In genomic region chr3:137969951-137970350, GRCm38 (mm10) we compare ENCODE assay signal across 8 mouse cellular contexts. TPM values are rescaled to one million over a fixed set of nuclear protein-coding genes. Genes with fewer than 3 reads are reported as not detected.
DNase-seq lines count a peak whose midpoint lies in the region; ATAC-seq lines count a peak whose summit lies in the region.

No protein-coding gene starts in this region.

- H3K4me1 ChIP-seq in limb, embryonic 11.5 days (ENCODE audit: control insufficient read depth, insufficient read depth, low read length), result no peaks in the 10 kb centered on the region
- no peaks in the 10 kb centered on the region for H3K4me1 ChIP-seq in neural tube, embryonic 15.5 days

- no peaks in the 10 kb centered on the region for H3K36me3 ChIP-seq in limb, embryonic 11.5 days (ENCODE audit: control insufficient read depth, insufficient read depth, low read length)
- H3K36me3 ChIP-seq in neural tube, embryonic 15.5 days, result no peaks in the 10 kb centered on the region

- no peaks in the 10 kb centered on the region for H3K9me3 ChIP-seq in limb, embryonic 11.5 days (ENCODE audit: control insufficient read depth, low read length)
- H3K9me3 ChIP-seq in neural tube, embryonic 15.5 days (replicated peaks), result no peaks in the 10 kb centered on the region

- no peak for ATAC-seq in limb, embryonic 11.5 days (ENCODE audit: insufficient number of reproducible peaks, low FRiP score, low TSS enrichment, low read depth)
- ATAC-seq in neural tube, embryonic 15.5 days (ENCODE audit: low FRiP score), result no peak
- no peak for ATAC-seq in inflammation-experienced regulatory T-cells, adult 6 months

- no peaks in the 10 kb centered on the region for H3K27me3 ChIP-seq in limb, embryonic 11.5 days (ENCODE audit: control insufficient read depth, insufficient read depth, low read length)
- no peaks in the 10 kb centered on the region for H3K27me3 ChIP-seq in neural tube, embryonic 15.5 days (replicated peaks)

- H3K27ac ChIP-seq in limb, embryonic 11.5 days (replicated peaks; ENCODE audit: low read depth, low read length), result no peak overlapping the region
- H3K27ac ChIP-seq in neural tube, embryonic 15.5 days (replicated peaks), result no peak overlapping the region

- no peak overlapping the region for H3K4me2 ChIP-seq in limb, embryonic 11.5 days (ENCODE audit: low read depth, severe bottlenecking)
- peak overlapping the region; percentile 20; the same call in 1 of the 2 replicates for H3K4me2 ChIP-seq in neural tube, embryonic 15.5 days

- DNase-seq in adrenal gland, postnatal 25 days, result peak; percentile 33
- no peak for DNase-seq in adrenal gland, adult 18-20 months (ENCODE audit: low spot score in 2 of 2)
- peak; percentile 23 for DNase-seq in ovary, postnatal 36 days (ENCODE audit: low spot score)
- no peak for DNase-seq in ovary, postnatal 10 days (ENCODE audit: low spot score)
- peak; percentile 52 for DNase-seq in limb, embryonic 11.5 days (ENCODE audit: low spot score)
- no peak for DNase-seq in T-cell, adult 2 months (ENCODE audit: low spot score)

- H3K4me3 ChIP-seq in limb, embryonic 11.5 days (ENCODE audit: low read depth, low read length), result no peak overlapping the region
- H3K4me3 ChIP-seq in neural tube, embryonic 15.5 days (replicated peaks), result 0 out of 2 replicates have a peak overlapping the region, but pooled peaks have one; percentile 10

- no peak overlapping the region for H3K9ac ChIP-seq in limb, embryonic 11.5 days (ENCODE audit: low read length)
- H3K9ac ChIP-seq in neural tube, embryonic 15.5 days (replicated peaks), result no peak overlapping the region

- 49% methylated on average over 12 of the region's 12 CpGs for WGBS in limb, embryonic 11.5 days
- WGBS in neural tube, embryonic 15.5 days, result 53% methylated on average over 12 of the region's 12 CpGs

RNA-seq across cellular contexts. Expression of gene Dapp1, which starts 11.4 kb away (rescaled TPM):
- total RNA-seq in adrenal gland, postnatal 25 days (2021), result 3.3 and 6.3 TPM in 2 replicates
- total RNA-seq in adrenal gland, adult 18-20 months (2021), result 1 to 10 TPM; 2.9 to 4.5 TPM
- 3.0 and 4.2 TPM in 2 replicates for polyA plus RNA-seq in limb, embryonic 11.5 days (2014; fragmentation: Nextera tagmentation; extraction: Ambion mirVana)
- 1.5 and 7.7 TPM in 2 replicates for polyA plus RNA-seq in neural tube, embryonic 15.5 days (2015; fragmentation: Nextera tagmentation; extraction: Ambion mirVana)
- 10 to 100 TPM; 74.8 to 86.0 (median 84.5) TPM for polyA plus RNA-seq in inflammation-experienced regulatory T-cells, adult 6 months (2017; shearing (Covaris generic))

RNA-seq across cellular contexts. Expression of gene Lamtor3, which starts 51.6 kb away (rescaled TPM):
- 65.6 and 71.3 TPM in 2 replicates for total RNA-seq in adrenal gland, postnatal 25 days (2021)
- 10 to 100 TPM; 74.2 to 79.0 TPM for total RNA-seq in adrenal gland, adult 18-20 months (2021)
- polyA plus RNA-seq in limb, embryonic 11.5 days (2014; fragmentation: Nextera tagmentation; extraction: Ambion mirVana), result 99.3 and 99.8 TPM in 2 replicates
- 128 and 132 TPM in 2 replicates for polyA plus RNA-seq in neural tube, embryonic 15.5 days (2015; fragmentation: Nextera tagmentation; extraction: Ambion mirVana)
- 100 to 1,000 TPM in 1 of 3 experiments, 10 to 100 TPM in 2; 65.0 to 110 (median 74.0) TPM for polyA plus RNA-seq in inflammation-experienced regulatory T-cells, adult 6 months (2017; shearing (Covaris generic))

Comparison
In these comparisons a context has a peak if more than half of its experiments do, and no peak if none do; other contexts are left out.
1. DNase-seq: peak in adrenal gland, postnatal 25 days (single experiment), ovary, postnatal 36 days (single experiment) and limb, embryonic 11.5 days (single experiment); none in adrenal gland, adult 18-20 months (0 of 2), ovary, postnatal 10 days (single experiment) and T-cell, adult 2 months (single experiment).